Mouse (Mus musculus) layer of hippocampus, postnatal 14 days (tissue): ENCODE results near the gene Hspa12b. TPM values are rescaled to one million over a fixed set of nuclear protein-coding genes. Genes with fewer than 3 reads are reported as not detected.
A peak's percentile ranks its signal among the peaks of the same experiment; 100 is the strongest.

Experiments used
- DNase-seq, 2 experiments: peaks; one replicate each; pipeline ENCODE4 v3.0.0; 2021 to 2022; ENCODE audit warnings: low spot score in 2 of 2, mixed read lengths in 1 of 2
- total RNA-seq, 2 experiments: library from RNA; stranded (reverse); gene quantifications; 2 replicates each; pipeline ENCODE4 v1.2.3; 2021

The Hspa12b gene
- total RNA-seq, 2 experiments from 2014 or later: 8.8 to 12.5 TPM

GRCm38 (mm10) chr2:131128636-131129157 is 1.6 kb downstream of the Hspa12b start:
- DNase-seq: no peak

- no peak for DNase-seq
Observed at GRCm38 (mm10) chr2:131129836-131130235, 2.8 kb downstream of the Hspa12b start.

GRCm38 (mm10) chr2:131130849-131131248 is 3.8 kb downstream of the Hspa12b start:
- DNase-seq: no peak

GRCm38 (mm10) chr2:131132111-131132888 is 5.2 kb downstream of the Hspa12b start:
- no peak for DNase-seq

- no peak for DNase-seq
Observed at GRCm38 (mm10) chr2:131132930-131133547, 6.0 kb downstream of the Hspa12b start, which contains the start of gene Gm11037. Gm11037 (plus strand) TSS chr2:131133497.

GRCm38 (mm10) chr2:131134381-131134780 is 7.3 kb downstream of the Hspa12b start:
- DNase-seq: no peak

- no peak for DNase-seq
Observed at GRCm38 (mm10) chr2:131134826-131135400, 7.8 kb downstream of the Hspa12b start.

GRCm38 (mm10) chr2:131135521-131136139 is 8.6 kb downstream of the Hspa12b start:
- DNase-seq: no peak

- DNase-seq: no peak
Observed at GRCm38 (mm10) chr2:131138296-131138695, 11.2 kb downstream of the Hspa12b start.

- DNase-seq: no peak
Observed at GRCm38 (mm10) chr2:131138760-131139159, 11.7 kb downstream of the Hspa12b start.

GRCm38 (mm10) chr2:131139287-131139686 is 12.2 kb downstream of the Hspa12b start:
- no peak for DNase-seq

GRCm38 (mm10) chr2:131139886-131140532 is 12.9 kb downstream of the Hspa12b start:
- no peak for DNase-seq

GRCm38 (mm10) chr2:131140533-131140905 is 13.4 kb downstream of the Hspa12b start:
- no peak for DNase-seq

GRCm38 (mm10) chr2:131141336-131141986 is 14.4 kb downstream of the Hspa12b start:
- no peak for DNase-seq

GRCm38 (mm10) chr2:131142592-131142991 is 15.5 kb downstream of the Hspa12b start:
- peak; percentile 22 to 48 for DNase-seq

- DNase-seq: no peak
Observed at GRCm38 (mm10) chr2:131143007-131143780, 16.1 kb downstream of the Hspa12b start.

GRCm38 (mm10) chr2:131145121-131145520 is 18.0 kb downstream of the Hspa12b start:
- DNase-seq: no peak

GRCm38 (mm10) chr2:131145536-131145935 is 18.5 kb downstream of the Hspa12b start:
- DNase-seq: no peak

- no peak for DNase-seq
Observed at GRCm38 (mm10) chr2:131146193-131147042, 19.3 kb downstream of the Hspa12b start.
